Mouse (Mus musculus): ENCODE data around the gene Abhd2. TPM values are rescaled to one million over a fixed set of nuclear protein-coding genes. Genes with fewer than 3 reads are reported as not detected.
A peak's percentile ranks its signal among the peaks of the same experiment; 100 is the strongest.

Gene Abhd2
- polyA plus RNA-seq, 1 experiment from 2014 or later, result 7.0 TPM

- H3K27ac ChIP-seq, result peak overlapping the region; percentile 53; the same call in 1 of the 2 replicates
Measured at GRCm38 (mm10) chr7:79414449-79415375, 141.7 kb downstream of the Abhd2 start.

More at GRCm38 (mm10) chr7:79414449-79415375, 141.7 kb downstream of the Abhd2 start:
- WGBS, result 86% methylated on average over 18 of the region's 18 CpGs
- peaks cover 45% of the 10 kb centered on the region for H3K36me3 ChIP-seq
- no peaks in the 10 kb centered on the region; the same call in 1 of the 2 replicates for H3K4me1 ChIP-seq
- H3K27me3 ChIP-seq (ENCODE audit: low read depth, poor library complexity, severe bottlenecking), result no peaks in the 10 kb centered on the region
- no peak overlapping the region for H3K4me3 ChIP-seq
- H3K9me3 ChIP-seq (replicated peaks), result no peaks in the 10 kb centered on the region
- DNase-seq (ENCODE audit: low spot score), result no peak

Other genes starting within 250 kb of the Abhd2 start
- 0.06 and 0.29 TPM in 2 replicates for gene Acan, start 219.7 kb upstream of the Abhd2 start, polyA plus RNA-seq (2016; fragmentation: Nextera tagmentation; extraction: Ambion mirVana)
- 1.9 and 2.3 TPM in 2 replicates for gene Hapln3, start 142.2 kb upstream of the Abhd2 start, polyA plus RNA-seq (2016; fragmentation: Nextera tagmentation; extraction: Ambion mirVana)
- 161 and 176 TPM in 2 replicates for gene Mfge8, start 124.1 kb upstream of the Abhd2 start, polyA plus RNA-seq (2016; fragmentation: Nextera tagmentation; extraction: Ambion mirVana)
- gene Rlbp1, start 113.8 kb downstream of the Abhd2 start, polyA plus RNA-seq (2016; fragmentation: Nextera tagmentation; extraction: Ambion mirVana), result 0.21 and 0.33 TPM in 2 replicates
- 19.7 and 22.4 TPM in 2 replicates for gene Fanci, start 118.7 kb downstream of the Abhd2 start, polyA plus RNA-seq (2016; fragmentation: Nextera tagmentation; extraction: Ambion mirVana)
- gene Polg, start 193.2 kb downstream of the Abhd2 start, polyA plus RNA-seq (2016; fragmentation: Nextera tagmentation; extraction: Ambion mirVana), result 41.1 and 42.3 TPM in 2 replicates